Mouse (Mus musculus) C2C12 (cell line): ENCODE results near the gene Timm17b. TPM values are rescaled to one million over a fixed set of nuclear protein-coding genes. Genes with fewer than 3 reads are reported as not detected.
"Not testable (repeated sequence)": the region's sequence is repeated elsewhere in the genome, so short reads cannot be mapped to it uniquely, and the experiment has no call there.

Experiments used
- H3K27me3 ChIP-seq: one replicate; pipeline ENCODE4 v1.6.1; 2011; ENCODE audit not compliant: control insufficient read depth, insufficient read depth, insufficient read length
- H3K36me3 ChIP-seq: one replicate; pipeline ENCODE4 v1.6.1; 2011; ENCODE audit not compliant: control insufficient read depth, insufficient read depth
- H3K4me3 ChIP-seq: one replicate; pipeline ENCODE4 v1.5.1; 2011; ENCODE audit warnings: mild to moderate bottlenecking, control low read depth; ENCODE audit not compliant: poor library complexity, insufficient read depth, severe bottlenecking
- H3K79me2 ChIP-seq: one replicate; pipeline ENCODE4 v1.6.1; 2011; ENCODE audit not compliant: control insufficient read depth, insufficient read depth
- H3K79me3 ChIP-seq: one replicate; pipeline ENCODE4 v1.6.1; 2011; ENCODE audit warnings: low read depth, control low read depth
- H3ac ChIP-seq: one replicate; pipeline ENCODE3; 2011; ENCODE audit warnings: low read depth; ENCODE audit not compliant: control insufficient read depth, insufficient read length
- CEBPB ChIP-seq: IDR thresholded peaks from one replicate; pipeline ENCODE4 v1.6.1; 2011; ENCODE audit warnings: low read depth, mild to moderate bottlenecking, control low read depth, moderate library complexity
- CTCF ChIP-seq: IDR thresholded peaks from one replicate; pipeline ENCODE4 v1.5.1; 2011; ENCODE audit not compliant: control insufficient read depth, insufficient read depth, insufficient read length
- FOSL1 ChIP-seq: IDR thresholded peaks from one replicate; pipeline ENCODE4 v1.8.0; 2011; ENCODE audit warnings: mild to moderate bottlenecking, low read length; ENCODE audit not compliant: poor library complexity, insufficient read depth, severe bottlenecking
- MAX ChIP-seq: IDR thresholded peaks from one replicate; pipeline ENCODE4 v1.6.1; 2011; ENCODE audit warnings: mild to moderate bottlenecking, control low read depth
- MYOD1 ChIP-seq: IDR thresholded peaks from one replicate; pipeline ENCODE4 v1.6.1; 2011; ENCODE audit warnings: low read depth; ENCODE audit not compliant: control insufficient read depth, insufficient read length
- MYOG ChIP-seq: IDR thresholded peaks from one replicate; pipeline ENCODE4 v1.6.1; 2011; ENCODE audit not compliant: control insufficient read depth, insufficient read length; ENCODE audit errors: extremely low read depth
- USF1 ChIP-seq: IDR thresholded peaks from one replicate; pipeline ENCODE4 v1.6.1; 2011; ENCODE audit warnings: low read depth, mild to moderate bottlenecking, control low read depth, moderate library complexity
- polyA plus RNA-seq: library from polyadenylated mRNA; unstranded; fragments of >200 nt; fragmentation: generic; extraction: Trizol; gene quantifications from one replicate; pipeline ENCODE4 v1.2.1, GENCODE M21; 2012; ENCODE audit warnings: missing spikeins

The Timm17b gene
- polyA plus RNA-seq, 1 experiment = 43.1 TPM

- no peak within 1 kb of the TSS for H3K4me3 ChIP-seq
- H3ac ChIP-seq = no peak within 1 kb of the TSS
- TF ChIP-seq MYOG = no peak
- TF ChIP-seq CTCF = no peak
- no peak for TF ChIP-seq MYOD1
- TF ChIP-seq USF1 = no peak
- TF ChIP-seq CEBPB = no peak
- TF ChIP-seq MAX = no peak
- TF ChIP-seq FOSL1 = no peak
- H3K79me3 ChIP-seq = no peaks in the 10 kb centered on the region
- no peaks in the 10 kb centered on the region for H3K36me3 ChIP-seq
- no peaks in the 10 kb centered on the region for H3K27me3 ChIP-seq
- no peaks in the 10 kb centered on the region for H3K79me2 ChIP-seq
Measured at GRCm38 (mm10) chrX:7907735-7908134, 8.6 kb downstream of the Timm17b start, which contains the start of gene Gm10491. Gene Gm10491 (minus strand): TSS chrX:7907835.

GRCm38 (mm10) chrX:7909242-7909641 is 10.1 kb downstream of the Timm17b start, which contains the start of gene Gm10490:
Gene Gm10490 (plus strand): TSS chrX:7909542.
- not testable (repeated sequence) for H3K36me3 ChIP-seq, H3ac ChIP-seq, H3K4me3 ChIP-seq, H3K79me3 ChIP-seq, H3K79me2 ChIP-seq, H3K27me3 ChIP-seq

GRCm38 (mm10) chrX:7910473-7910872 is 11.3 kb downstream of the Timm17b start:
- no peaks in the 10 kb centered on the region for H3K36me3 ChIP-seq
- H3K27me3 ChIP-seq = no peaks in the 10 kb centered on the region
- H3K4me3 ChIP-seq = no peak overlapping the region

GRCm38 (mm10) chrX:7915669-7916068 is 16.5 kb downstream of the Timm17b start:
- H3K4me3 ChIP-seq, H3K27me3 ChIP-seq, H3K79me2 ChIP-seq, H3K36me3 ChIP-seq, H3ac ChIP-seq, H3K79me3 ChIP-seq: not testable (repeated sequence)

More at GRCm38 (mm10) chrX:7910473-7910872, 11.3 kb downstream of the Timm17b start:
- H3K79me3 ChIP-seq = no peaks in the 10 kb centered on the region
- TF ChIP-seq MAX (no peak), USF1 (no peak), FOSL1 (no peak), MYOD1 (no peak), MYOG (no peak), CTCF (no peak), CEBPB (no peak)
- H3ac ChIP-seq = no peak overlapping the region
- no peaks in the 10 kb centered on the region for H3K79me2 ChIP-seq

- not testable (repeated sequence) for H3K79me2 ChIP-seq, H3K79me3 ChIP-seq, H3K36me3 ChIP-seq, H3ac ChIP-seq, H3K4me3 ChIP-seq
- H3K27me3 ChIP-seq = peaks cover 16% of the 10 kb centered on the region
Measured at GRCm38 (mm10) chrX:7917960-7918359, 18.8 kb downstream of the Timm17b start.

GRCm38 (mm10) chrX:7919601-7920383 is 20.6 kb downstream of the Timm17b start, which contains the start of gene Pcsk1n:
Gene Pcsk1n (plus strand): TSS chrX:7919822.
- no peaks in the 10 kb centered on the region for H3K36me3 ChIP-seq
- H3ac ChIP-seq = no peak within 1 kb of the TSS
- no peak within 1 kb of the TSS for H3K4me3 ChIP-seq
- peaks cover 28% of the 10 kb centered on the region for H3K27me3 ChIP-seq
- no peaks in the 10 kb centered on the region for H3K79me3 ChIP-seq
- H3K79me2 ChIP-seq = no peaks in the 10 kb centered on the region
- TF ChIP-seq CTCF (no peak), MAX (no peak), FOSL1 (no peak), CEBPB (no peak), MYOD1 (no peak), USF1 (no peak), MYOG (no peak)
